Mouse (Mus musculus): ENCODE measurements around the gene Ptpn13.

Gene Ptpn13

DNA sequence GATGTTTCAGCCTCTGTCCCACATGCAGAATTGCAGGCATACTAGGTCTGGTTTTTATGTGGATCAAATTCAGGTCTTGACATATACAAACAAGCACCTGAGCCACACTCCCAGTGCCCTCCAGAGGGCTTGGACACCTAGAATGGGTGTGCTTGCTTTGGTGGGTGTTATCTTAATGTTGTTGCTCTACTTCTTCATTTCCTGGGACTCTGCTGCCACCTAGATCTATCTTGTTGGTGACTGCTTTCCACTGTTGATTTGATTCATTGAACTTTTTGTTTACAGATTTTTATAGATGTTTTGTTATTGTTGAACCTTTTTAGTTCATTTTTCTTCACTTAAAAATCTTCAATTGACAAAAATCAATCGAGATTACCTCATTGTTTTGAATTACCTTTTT lies 31.8 kb downstream of the Ptpn13 start:
- in situ Hi-C loops (cut with MboI, MseI): loop anchor here (10.0 kb wide), 1 partner anchor 102 kb away; no protein-coding TSS in a partner anchor

DNA sequence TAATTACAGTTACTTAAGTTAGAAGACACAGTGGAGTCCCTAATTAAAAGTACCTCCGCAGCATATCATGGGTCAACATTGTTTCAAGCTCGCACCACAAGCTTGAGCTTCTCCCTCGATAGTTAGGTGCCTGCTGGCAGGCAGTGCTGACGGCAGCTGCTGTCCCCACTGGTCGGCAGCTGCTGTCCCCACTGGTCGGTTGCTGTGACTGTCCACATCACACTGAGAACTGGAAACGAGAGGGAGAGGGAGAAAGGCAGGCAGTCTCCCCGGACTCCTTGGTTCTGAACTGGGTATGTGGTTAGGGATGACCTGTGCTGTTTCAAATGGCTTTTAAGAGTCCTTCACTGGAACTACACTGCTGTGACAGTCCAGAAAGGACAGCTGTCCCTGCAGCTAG lies 33.4 kb downstream of the Ptpn13 start:
- in situ Hi-C loops (cut with MboI, MseI): loop anchor here (10.0 kb wide), 1 partner anchor 104 kb away; no protein-coding TSS in a partner anchor

DNA sequence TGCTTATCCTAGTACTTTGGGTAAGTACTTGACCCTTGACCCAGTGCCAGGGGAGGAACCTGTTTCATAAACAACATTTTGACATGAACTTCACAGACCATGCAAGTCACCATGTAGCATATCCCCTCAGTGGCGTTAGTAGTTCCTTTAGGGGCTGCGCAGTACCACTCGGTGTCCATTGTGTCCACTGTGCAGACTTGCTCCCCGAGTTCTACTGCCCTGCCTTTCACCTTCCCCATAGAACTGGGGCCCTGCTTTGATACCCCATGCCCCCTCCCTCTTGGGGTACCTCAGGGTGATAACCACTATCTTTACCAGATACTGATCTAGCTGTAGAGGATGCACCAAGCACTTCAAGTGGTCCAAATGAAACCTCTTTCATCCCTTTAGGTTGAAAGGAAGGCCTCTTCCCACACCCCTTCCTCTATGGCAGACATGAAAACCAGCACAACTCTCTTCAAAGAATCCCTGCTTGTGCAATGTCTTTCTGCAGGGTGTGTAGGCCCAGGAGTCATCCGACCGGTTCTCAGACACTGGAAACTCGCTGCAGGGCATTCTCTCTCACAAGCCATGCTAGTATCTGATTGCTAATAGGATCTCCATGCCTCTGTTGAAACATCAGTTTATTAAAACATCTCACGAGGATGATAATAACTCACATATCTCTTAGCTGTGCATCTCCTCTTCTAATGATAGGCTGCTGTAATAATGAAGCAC lies 34.1 kb downstream of the Ptpn13 start:
- in situ Hi-C loops (cut with MboI, MseI): loop anchor here (10.0 kb wide), 1 partner anchor 104 kb away; no protein-coding TSS in a partner anchor

DNA sequence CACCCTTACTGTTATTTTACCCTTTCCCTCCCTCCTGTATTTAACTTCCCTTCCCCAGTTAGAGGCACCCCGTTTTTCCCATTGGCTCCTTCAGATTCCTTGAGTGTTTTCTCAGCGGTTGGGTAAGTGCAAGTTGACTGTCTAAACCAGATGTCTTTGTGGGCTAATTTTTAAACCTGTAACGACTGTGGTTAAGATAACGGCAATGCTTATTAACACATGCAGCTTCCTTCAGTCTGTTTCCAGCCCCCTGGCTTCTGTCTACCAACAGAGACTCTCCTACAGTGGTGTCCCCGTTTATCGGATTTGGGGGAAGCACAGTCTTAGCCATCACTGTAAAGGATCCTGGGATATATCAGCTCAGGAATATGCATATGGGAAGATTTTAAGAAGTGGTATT lies 35.9 kb downstream of the Ptpn13 start:
- in situ Hi-C loops (cut with MboI, MseI): no loop called here

DNA sequence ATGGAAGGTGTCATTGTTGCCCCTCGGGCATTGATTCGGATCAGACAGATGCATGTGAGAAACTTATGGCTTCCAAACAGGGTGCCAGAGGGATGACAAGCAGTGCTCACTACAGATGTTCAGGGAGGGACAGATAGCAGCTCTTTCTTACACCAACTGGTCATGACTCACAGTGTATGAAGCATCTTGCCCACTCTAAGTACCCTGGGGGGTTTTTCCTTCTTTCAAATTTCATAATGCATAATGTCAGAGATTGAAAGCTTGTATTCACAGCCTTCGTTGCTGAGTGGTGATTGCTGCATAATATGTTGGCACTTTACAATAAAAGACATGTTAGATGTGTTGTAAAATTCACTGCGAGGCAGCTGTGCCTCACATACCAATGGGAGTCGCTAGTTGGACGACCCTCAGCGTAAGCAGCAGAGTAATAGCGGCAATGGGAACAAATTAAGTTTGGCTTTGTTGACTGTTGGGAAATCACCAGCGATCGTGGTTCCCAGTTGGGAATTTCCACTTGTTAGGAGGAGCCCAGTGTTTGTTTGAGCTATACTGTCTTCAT lies 38.7 kb downstream of the Ptpn13 start:
- in situ Hi-C loops (cut with MboI, MseI): no loop called here

DNA sequence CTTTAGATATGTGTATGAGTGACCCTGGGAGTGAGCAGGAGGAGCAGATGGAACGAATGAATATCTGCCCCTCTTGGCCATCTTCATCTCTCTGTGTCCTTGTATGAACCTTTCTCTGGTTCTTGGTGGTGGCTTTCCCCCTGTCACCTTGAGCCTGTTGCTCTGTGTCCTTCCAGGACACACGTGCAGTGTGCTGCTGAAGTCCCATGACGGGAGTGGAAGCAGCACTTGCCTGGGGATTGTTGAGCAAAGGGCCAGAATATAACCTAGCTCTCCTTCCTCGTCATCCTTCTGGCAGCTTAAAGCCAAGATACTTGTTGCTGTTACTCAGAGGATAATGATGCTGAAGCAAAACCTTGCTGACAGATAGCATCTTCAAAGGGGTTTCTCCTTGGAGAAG lies 39.3 kb downstream of the Ptpn13 start:
- in situ Hi-C loops (cut with MboI, MseI): no loop called here

DNA sequence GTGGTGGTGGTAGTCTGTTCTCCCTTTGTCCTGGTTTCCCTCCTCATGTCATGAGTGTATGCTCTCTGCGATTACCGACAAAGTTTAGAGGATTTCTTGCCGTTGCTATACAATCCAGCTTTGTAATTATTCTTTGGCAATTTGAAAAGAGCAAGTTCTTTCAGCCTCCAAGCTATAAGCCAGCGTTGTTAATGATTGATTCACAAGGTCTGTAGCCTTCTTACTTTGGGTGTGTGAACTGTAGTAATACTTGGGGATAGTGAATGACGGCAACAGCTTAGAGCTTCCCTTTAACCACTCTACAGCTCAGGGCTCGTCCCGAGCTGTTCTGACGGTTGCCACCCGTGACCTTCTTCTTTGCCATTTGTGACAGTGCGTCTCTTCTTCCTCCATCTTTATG lies 39.8 kb downstream of the Ptpn13 start:
- in situ Hi-C loops (cut with MboI, MseI): no loop called here

DNA sequence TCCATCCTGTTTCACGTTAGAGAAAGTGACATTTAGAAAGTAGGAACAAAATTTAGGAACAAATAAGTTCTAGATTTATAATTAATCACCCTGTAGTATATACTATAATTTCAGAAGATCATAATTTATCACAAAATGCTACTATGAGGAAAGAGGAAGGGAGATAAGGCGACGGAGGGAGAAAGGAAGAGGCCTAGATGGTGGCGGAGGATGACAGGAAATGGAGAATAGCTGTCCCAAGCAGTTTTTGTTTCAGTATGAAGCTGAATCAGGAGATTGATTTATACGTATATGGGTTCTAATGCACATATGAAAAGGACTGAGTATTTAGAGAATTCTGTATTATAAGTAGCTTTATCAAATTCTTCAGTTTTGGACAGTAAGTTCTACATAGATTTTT lies 47.7 kb downstream of the Ptpn13 start:
- in situ Hi-C loops (cut with MboI, MseI): no loop called here

DNA sequence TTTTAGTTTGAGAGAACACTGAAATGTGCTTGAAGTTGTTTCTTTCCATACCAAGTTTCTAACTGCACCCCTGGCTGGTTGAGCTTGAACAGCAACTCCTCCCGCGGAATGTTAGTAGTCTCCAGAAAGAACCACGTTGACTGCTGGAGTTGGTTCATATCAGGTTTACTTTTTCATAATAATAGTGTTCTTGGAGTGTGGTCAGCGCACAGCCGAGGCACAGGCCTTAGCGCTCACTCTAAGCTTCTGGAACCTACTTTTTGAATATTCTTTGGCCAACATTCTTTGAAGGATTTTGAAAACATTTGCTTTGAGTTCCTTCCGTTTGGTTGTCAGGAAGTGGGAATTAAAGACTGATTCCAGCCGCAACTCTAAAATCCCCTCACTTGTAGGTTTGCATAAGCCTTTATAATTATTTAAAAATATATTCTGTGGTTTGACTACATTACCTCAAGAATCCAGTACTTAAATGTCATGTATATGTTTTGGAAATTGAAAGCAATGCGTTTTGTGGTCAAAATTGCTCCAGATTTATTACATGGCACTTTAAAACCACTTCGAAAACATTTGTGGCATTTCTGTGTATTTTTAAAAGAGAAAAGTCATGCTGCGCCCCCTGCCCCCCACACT lies 48.6 kb downstream of the Ptpn13 start:
- in situ Hi-C loops (cut with MboI, MseI): no loop called here

DNA sequence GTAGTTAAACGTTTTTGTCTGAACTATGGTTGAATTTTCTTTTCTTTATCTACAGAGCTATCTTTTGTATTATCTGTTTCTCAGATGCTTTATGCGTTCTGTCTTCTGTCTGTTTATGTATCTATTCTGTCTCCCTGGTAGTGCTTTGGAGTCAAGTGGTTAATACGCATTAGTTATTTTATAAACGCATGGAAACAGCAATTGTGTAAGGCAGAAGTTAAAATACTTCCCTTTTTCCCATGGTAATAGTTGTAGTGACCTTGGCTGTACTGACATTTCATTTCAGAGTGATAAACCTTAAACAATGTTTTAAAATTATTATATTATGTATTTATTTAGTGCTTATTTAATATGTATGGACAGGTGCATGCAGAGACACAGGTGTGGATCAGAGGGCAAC lies 49.3 kb downstream of the Ptpn13 start:
- in situ Hi-C loops (cut with MboI, MseI): no loop called here

DNA sequence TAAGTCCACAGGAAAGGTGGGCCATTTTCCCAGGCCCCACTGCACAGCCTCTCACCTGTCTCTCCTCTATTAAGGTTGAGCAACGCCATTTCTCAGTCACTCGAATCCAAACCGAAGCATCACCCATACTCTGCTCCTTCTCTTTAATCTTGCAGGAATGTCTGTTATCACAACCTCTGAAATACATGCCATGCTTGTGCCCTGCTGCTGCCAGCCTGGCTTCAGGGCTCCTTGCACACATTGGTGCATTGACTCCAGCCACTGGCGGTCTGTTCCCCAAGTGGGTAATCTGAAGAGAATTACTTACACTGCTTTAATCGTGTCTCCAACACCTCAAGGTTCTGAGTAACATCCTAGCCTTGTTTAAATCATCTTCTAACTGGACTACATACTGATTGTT lies 50.5 kb downstream of the Ptpn13 start:
- in situ Hi-C loops (cut with MboI, MseI): no loop called here

DNA sequence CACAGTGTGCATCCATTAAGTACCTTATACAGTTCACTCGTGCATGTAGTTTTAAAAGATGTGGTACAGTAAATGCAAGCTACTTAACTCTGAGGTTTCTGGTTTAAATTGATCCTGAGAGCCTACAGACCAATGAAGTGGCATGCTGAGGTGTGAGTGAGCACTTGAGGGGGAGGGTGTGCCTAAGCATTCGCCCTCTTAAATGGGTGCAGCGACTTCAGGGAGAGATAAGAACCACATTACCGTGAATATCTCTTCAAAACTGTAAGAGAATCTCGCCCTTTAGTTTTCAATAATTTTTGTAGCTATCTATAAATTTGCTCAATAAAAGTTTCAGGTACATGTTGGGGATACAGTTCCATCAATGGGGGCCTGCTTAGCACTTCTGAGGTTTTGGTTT lies 54.5 kb downstream of the Ptpn13 start:
- in situ Hi-C loops (cut with MboI, MseI): no loop called here

DNA sequence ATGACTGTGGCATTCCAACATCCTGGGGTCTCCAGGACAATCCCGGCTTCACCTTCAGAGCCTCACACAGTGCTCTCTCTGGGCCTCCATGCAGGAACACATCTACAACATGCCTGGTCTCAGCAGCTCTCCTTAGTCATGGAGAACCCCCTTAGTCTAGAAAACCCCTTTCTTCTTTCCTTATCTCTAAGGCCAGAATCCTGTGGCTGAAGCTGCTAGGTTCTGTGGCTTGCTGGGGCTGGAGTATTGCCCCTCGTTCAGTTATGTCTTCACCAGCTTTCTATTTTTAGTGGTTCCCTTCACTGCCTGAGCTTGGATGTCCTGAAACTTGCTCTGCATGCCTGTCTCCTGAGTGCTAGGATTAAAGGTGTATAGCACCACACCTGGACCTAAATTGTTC lies 56.2 kb downstream of the Ptpn13 start:
- in situ Hi-C loops (cut with MboI, MseI): no loop called here

DNA sequence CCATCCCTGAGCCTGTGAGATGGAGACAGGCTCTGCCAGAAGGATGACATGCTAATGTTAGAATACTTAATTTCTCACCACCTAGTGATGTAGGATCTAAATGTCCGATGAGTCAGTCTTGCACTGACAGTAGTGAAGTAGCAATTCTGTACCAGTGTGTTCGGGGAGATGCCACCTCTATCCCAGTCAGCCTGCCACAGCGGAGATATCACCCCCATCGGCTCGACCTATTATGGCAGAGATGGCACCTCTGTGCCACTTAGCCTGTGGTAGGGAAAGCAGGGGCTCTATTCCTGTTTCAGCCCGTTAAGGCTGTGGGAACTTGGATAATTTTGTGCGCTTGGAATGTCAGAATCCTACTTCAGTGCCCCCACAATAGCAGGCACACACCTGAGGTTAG lies 62.0 kb downstream of the Ptpn13 start:
- in situ Hi-C loops (cut with MboI, MseI): no loop called here

DNA sequence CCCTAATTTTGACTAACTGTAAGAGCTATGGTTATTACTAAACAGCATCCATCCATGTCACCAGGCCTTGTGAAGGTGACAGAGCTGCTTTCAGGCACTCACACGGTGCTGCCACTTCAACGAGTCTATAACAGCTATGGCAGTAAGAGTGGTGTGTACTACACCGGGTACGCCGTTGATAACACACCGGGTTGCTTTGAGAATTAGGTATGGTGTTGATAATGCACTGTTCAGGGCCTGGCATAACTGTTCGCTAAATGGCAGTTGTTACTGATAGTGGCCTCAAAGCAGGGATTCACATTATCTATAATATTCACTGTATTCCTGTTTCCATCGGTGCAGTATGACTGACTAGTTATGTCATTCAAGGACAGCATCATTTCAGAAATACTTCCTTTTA lies 66.0 kb downstream of the Ptpn13 start:
- in situ Hi-C loops (cut with MboI, MseI): no loop called here

DNA sequence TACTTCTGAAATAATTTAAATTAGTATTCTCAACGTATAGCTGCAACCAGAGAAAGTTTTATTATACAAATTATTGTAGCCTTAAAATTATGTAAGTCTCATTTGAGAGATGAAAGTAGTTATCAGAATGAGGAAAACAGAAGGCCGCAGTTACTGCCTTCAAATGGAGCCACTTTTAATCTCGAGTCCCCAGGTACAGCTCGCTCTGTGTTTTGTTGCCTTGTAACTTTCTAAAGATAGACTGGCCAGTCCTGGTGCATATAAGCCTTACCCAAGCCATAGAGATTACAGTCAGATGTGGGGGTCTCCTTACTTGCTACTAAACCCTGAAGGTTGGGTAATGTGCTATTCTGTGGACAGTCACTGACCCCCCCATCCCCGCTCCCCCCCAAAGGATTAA lies 66.8 kb downstream of the Ptpn13 start:
- in situ Hi-C loops (cut with MboI, MseI): no loop called here

DNA sequence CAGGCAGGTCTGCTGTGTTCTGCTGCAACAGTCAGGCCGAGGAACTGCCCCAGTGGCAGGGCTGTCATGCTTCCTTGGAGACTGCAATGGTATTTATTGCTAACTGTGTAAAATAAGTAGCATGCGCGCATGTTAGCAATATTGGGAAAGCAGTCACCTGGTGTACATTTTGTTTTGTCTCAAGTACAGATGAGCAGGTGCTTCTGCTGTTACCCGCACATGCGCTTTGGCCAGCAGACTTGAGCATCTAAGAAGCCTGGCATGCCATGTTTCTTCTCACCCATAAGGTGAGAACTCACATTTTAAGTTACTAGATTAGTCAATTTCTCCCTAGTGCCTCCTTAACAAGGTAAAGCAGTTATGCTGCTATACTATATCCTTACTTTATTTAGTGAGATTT lies 72.1 kb downstream of the Ptpn13 start:
- in situ Hi-C loops (cut with MboI, MseI): no loop called here

DNA sequence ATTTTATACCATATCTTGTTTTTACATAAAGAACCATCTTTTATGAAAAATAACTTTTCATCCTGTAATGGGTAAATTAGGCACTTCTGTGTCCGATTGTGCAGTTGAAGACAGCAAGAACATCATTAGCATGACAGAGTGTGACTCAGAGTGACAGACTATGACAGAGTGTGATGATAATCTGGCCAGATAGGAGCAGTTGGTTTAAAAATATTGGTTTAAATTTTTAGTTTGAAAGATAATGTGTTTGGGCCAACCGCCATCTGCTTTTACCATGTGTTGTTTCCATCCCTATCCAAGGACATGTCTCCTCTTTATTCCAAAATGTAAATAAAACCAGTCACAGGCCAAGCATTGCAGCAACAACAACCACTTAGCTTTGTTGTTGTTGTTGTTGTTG lies 72.5 kb downstream of the Ptpn13 start:
- in situ Hi-C loops (cut with MboI, MseI): no loop called here

DNA sequence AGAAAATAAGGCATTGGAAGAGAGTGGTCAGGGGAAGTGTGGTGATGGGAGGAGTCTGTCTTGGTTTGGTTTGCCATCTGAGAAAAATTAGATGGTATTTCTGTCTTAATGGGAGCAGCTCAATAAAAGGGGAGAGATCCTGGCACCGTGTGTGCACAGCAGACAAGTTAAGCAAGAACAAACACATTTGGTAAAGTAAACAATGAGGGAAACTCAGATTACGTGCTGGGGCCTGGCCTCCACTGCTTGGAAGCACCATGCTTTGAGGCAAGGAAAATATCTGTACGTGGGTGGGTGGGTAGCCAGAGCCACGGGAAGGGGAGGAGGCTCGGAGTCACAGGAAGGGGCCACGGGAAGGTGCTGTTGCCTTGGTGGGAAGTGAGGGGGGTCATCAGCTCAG lies 74.3 kb downstream of the Ptpn13 start:
- in situ Hi-C loops (cut with MboI, MseI): no loop called here

DNA sequence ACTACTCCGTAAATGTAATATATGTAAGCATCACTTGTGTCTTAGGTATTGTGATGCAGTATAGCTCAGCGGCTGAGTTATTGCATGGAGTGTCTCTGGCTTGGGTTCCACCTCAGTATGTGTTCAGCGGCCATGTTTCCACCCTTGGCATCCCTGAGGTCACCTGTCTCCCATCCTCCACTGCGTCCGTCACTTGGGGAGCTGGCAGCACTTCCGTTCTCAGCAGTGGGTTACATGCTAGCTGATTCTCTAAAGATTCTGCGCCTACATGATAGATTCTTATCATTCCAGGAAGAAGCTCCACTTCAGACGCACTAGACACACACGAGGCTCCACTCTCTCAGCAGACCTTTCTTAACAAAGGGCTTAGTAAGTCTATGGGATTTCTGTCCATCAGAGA lies 76.1 kb downstream of the Ptpn13 start:
- in situ Hi-C loops (cut with MboI, MseI): no loop called here

DNA sequence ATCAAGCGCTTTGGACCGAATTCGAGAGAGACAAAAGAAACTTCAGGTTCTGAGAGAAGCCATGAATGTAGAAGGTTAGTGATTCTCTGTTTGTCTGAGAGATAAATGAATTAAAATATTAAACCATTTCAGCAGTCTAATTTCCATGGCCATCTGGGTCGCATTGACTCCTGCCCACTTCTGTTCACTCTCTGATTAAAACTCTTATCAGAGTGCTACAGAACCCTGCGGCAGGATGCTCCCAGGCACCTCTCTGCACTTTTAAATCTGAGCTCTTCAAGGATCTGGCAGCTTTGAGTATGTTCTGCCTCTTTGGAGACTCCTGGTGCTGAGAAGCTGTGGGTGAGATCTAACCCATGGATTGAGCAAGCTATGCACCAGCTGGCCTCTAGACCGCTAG lies 76.8 kb downstream of the Ptpn13 start:
- in situ Hi-C loops (cut with MboI, MseI): no loop called here

DNA sequence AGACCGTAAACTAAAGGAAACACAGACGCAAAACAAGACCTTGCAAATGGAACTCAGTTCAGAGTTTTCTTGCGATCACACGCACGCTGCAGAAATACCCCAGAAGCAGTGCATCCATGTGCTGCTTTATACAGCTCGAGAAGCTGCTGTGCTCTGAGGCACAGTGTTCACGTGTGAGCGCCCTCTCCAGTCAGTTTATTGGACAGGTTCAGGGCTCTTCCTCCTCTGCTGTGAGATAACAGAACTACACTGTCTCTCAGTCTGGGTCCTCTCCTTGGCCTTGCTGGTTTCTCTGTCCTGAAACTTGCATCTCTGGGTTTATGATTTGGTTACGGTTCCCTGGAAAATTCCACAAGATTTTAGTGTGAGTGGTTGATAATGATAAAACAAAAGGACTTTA lies 88.2 kb downstream of the Ptpn13 start:
- in situ Hi-C loops (cut with MboI, MseI): no loop called here

DNA sequence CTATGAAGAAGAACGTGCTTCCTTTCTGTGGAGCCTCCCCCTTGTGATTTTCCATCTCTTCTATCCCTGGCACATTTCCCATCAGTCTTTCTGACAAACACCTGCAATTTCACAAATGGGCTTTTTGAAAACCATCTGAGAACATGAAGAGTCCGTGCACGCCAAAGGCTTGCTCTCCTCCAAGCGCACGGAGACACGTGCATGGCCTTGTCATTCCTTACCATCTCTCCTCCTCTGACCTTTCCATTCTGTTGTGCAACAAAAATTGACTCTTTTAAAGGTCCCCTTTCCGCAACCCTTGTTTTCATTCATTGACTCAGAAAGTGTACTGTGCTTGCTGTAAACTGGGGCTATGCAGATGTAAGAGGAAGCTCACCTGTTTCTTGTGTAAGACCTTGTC lies 89.4 kb downstream of the Ptpn13 start:
- in situ Hi-C loops (cut with MboI, MseI): no loop called here
